Mouse (Mus musculus) thymus, adult 2 months (tissue): ENCODE data around the gene Khk.

Source experiments
- CTCF ChIP-seq: fragments of 200-500 bp; IDR thresholded peaks from 2 replicates; pipeline ENCODE4 v1.5.1; 2012; ENCODE audit warnings: mild to moderate bottlenecking, control low read depth, low read length, moderate library complexity, borderline replicate concordance; ENCODE audit not compliant: control insufficient read depth, poor library complexity, insufficient read depth; ENCODE audit errors: extremely low read depth
- POLR2A ChIP-seq: fragments of 200-500 bp; IDR thresholded peaks from 2 replicates; pipeline ENCODE4 v1.6.1; 2012; ENCODE audit warnings: mild to moderate bottlenecking, low read length, control low read depth, moderate library complexity; ENCODE audit not compliant: control insufficient read depth, poor library complexity, insufficient read depth; ENCODE audit errors: extremely low read depth

- TF ChIP-seq CTCF (no peak), POLR2A (no peak)
These were observed 38.1 kb downstream of the Khk start for GRCm38 (mm10) chr5:30959198-30959854.
